Mouse (Mus musculus): ENCODE results near the gene Iars2. TPM values are rescaled to one million over a fixed set of nuclear protein-coding genes. Genes with fewer than 3 reads are reported as not detected.
"Not testable (repeated sequence)": the region's sequence is repeated elsewhere in the genome, so short reads cannot be mapped to it uniquely, and the experiment has no call there.

Gene Iars2
- polyA plus RNA-seq, 1 experiment, result 72.7 TPM

DNA sequence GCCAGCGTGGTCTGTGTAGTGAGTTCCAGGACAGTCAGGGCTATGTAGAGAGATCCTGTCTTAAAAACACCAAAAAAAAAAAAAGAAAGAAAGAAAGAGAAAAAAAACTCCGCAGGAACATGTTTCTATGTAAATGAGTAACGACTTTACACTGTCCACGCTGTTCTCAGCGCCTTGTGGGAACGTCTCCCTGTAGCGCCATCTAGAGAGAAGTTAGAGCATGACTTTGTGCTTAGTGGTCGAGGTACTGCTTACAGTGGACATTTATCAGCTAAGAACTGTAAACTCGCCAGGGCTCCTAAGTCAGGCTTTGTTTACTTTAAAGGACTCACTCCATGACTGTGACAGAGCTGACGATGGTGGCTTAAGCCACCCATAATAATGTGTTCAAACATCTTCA, 17.0 kb upstream of the Iars2 start:
- Histone ChIP-seq H3K27ac (replicated peaks; ENCODE audit: low read depth, low read length) (no peak overlapping the region), H3K4me1 (ENCODE audit: control insufficient read depth, insufficient read depth, insufficient read length, low read length) (no peaks in the 10 kb centered on the region), H3K4me3 (ENCODE audit: insufficient read depth, low read depth, low read length) (no peak overlapping the region)

DNA sequence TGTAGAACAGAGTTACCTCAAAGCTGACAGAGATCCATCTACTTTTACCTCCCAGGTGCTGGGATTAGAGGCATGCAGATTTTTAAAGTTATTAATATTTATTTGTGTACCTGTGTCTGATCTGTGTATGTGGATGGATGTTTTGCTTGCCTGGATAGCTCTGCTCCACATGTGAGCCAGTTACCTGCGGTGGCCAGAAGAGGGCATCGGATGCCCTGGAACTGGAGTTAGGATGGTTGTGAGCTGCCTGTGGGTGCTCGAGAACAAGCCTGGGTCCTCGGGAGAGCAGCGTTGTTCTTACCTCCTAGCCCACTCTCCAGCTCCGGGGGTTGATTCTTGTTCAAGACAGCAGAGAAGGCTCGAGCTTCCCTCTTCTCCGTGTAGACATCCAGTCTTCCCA, 14.2 kb upstream of the Iars2 start:
- no peak overlapping the region for H3K4me3 ChIP-seq (ENCODE audit: insufficient read depth, low read depth, low read length)
- no peak overlapping the region for H3K27ac ChIP-seq (replicated peaks; ENCODE audit: low read depth, low read length)
- H3K4me1 ChIP-seq (ENCODE audit: control insufficient read depth, insufficient read depth, insufficient read length, low read length), result no peaks in the 10 kb centered on the region

DNA sequence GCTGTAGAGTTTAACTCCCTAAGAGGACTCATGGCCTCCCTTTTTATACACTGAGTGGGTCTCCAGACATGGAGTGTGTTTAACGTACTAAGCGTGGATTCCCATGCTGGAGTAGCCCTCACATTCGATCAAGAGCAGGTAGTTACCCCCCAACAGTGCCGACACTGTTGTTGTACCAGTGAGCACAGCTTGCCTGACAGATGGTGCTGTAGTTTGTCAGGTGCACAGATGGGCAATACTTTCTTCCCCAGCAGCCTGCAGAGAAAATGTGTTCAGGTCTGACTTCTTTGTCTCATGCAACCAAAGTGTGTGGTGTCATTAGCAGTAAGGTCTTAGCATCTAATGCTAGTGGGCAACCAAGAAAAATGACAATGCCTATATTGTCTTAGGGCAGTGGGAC, 13.2 kb upstream of the Iars2 start:
- H3K27ac ChIP-seq (replicated peaks; ENCODE audit: low read depth, low read length), result no peak overlapping the region
- H3K4me1 ChIP-seq (ENCODE audit: control insufficient read depth, insufficient read depth, insufficient read length, low read length), result no peaks in the 10 kb centered on the region

DNA sequence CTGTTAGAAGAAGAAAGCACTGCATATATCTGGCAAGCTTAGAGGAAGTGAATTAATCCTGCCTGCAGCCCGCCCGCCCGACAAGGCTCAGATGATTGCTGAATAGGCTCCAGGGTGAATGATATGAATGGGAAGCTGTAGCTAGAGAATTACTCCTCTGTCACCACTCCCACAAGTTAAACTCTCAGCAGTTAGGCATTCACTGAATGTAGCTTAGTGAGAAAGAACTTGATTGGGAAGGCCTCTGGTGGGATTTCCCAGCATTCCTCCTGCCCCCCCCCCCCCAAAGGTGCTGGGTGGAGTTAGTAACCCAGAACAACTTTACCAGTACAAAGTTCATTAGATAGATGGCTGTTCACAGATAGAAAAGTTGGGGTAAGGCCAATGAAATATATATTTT, 7.3 kb upstream of the Iars2 start:
- H3K27ac ChIP-seq (replicated peaks; ENCODE audit: low read depth, low read length), result no peak overlapping the region
- H3K4me3 ChIP-seq (ENCODE audit: insufficient read depth, low read depth, low read length), result no peak overlapping the region
- H3K4me1 ChIP-seq (ENCODE audit: control insufficient read depth, insufficient read depth, insufficient read length, low read length), result peaks cover 5% of the 10 kb centered on the region; the same call in 1 of the 2 replicates

More for the DNA sequence above, 13.2 kb upstream of the Iars2 start:
- H3K4me3 ChIP-seq (ENCODE audit: insufficient read depth, low read depth, low read length), result no peak overlapping the region

DNA sequence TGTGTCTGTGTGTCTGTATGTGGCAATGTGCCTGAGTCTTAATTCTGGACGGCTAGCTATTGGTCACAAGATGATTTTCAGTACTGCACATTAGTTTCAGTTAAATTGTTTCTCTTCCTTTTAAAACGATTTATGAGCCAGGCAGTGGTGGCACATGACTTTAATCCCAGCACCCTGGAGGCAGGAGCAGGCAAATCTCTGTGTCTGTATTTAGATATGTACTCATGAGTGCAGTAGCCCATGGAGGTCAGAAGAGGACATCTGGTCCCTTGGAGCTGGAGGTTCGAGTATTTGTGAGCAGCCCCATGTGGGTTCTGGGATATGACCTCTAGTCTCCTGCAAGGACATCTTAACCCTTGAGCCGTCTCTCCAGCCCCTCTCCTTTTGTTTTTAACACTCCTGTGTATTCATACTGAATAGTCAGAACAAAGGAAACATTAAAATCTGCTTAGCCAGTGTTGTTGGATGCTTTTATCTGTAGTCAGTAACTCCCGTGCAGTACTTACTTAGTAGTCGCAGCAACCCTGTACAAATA, 6.1 kb upstream of the Iars2 start:
- H3K4me1 ChIP-seq (ENCODE audit: control insufficient read depth, insufficient read depth, insufficient read length, low read length), result peaks cover 5% of the 10 kb centered on the region; the same call in 1 of the 2 replicates
- no peak overlapping the region for H3K27ac ChIP-seq (replicated peaks; ENCODE audit: low read depth, low read length)
- H3K4me3 ChIP-seq (ENCODE audit: insufficient read depth, low read depth, low read length), result no peak overlapping the region

DNA sequence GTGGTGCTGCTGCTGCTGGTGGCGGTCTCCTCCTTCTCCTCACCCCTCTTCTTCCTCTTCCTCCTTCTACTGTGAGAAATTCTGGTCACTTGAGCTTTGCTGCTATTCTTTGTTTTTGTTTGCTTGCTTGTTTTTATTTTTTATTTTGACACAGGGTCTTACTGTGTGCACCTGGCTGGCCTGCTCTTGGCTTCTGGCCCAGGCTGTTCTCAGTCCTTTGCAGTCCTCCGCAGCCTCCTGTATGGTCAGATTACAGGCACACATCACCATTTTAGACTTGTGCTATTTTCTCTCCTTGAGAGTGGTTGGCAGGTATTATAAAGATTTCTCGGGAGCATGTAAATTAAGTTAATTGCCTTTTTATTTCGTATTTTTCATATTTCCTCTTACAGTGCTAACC, 4.9 kb upstream of the Iars2 start:
- Histone ChIP-seq H3K4me1 (ENCODE audit: control insufficient read depth, insufficient read depth, insufficient read length, low read length) (peaks cover 5% of the 10 kb centered on the region; the same call in 1 of the 2 replicates), H3K27ac (replicated peaks; ENCODE audit: low read depth, low read length) (no peak overlapping the region), H3K4me3 (ENCODE audit: insufficient read depth, low read depth, low read length) (no peak overlapping the region)

DNA sequence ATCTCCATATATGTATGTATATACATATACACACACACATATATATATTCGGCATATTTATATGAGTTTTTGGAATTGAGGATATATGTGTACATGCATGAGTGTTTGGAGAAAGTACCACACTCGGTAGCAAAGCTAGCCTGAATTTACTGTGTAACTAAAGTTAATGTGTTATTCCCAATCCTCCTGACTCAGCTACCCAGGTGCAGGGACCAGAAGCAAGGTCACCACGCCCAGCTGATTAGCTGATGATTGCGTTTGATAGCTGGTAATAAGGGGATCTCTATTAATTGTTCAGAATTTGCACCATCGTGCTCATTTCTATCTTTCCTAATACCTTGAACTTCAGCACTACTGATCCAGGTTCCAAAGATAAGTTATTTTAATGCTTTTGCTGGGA, 4.5 kb upstream of the Iars2 start:
- peaks cover 5% of the 10 kb centered on the region; the same call in 1 of the 2 replicates for H3K4me1 ChIP-seq (ENCODE audit: control insufficient read depth, insufficient read depth, insufficient read length, low read length)
- H3K27ac ChIP-seq (replicated peaks; ENCODE audit: low read depth, low read length), result no peak overlapping the region
- H3K4me3 ChIP-seq (ENCODE audit: insufficient read depth, low read depth, low read length), result no peak overlapping the region

DNA sequence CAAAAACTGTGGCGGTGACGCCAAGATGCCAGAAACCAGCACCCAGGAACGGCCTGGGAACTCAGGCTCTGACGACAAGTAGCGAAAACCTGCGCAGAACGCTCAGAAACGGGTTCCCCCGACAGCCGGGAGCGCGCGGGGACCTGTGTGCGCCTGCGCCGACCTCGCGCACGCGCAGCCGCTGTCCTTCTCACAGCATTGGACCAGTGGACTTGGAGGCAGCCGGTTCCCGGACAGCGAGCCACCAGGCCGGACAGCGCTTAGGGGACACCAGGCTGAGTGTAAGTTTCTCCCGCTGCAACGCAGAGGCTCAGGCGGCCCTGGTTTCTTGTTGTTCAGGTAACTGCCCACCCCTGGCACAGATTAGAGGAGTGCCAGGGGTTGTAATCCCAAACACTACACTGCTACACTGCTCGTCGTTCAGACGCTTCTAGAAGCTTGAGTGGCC, 2.8 kb upstream of the Iars2 start, which contains the start of gene Bpnt1:
Bpnt1 (plus strand) TSS at position 167 of the 448 bp plus-strand sequence.
- Histone ChIP-seq H3K4me3 (ENCODE audit: insufficient read depth, low read depth, low read length) (peak within 1 kb of the TSS; percentile 98), H3K4me1 (ENCODE audit: control insufficient read depth, insufficient read depth, insufficient read length, low read length) (peaks cover 5% of the 10 kb centered on the region; the same call in 1 of the 2 replicates), H3K27ac (replicated peaks; ENCODE audit: low read depth, low read length) (peak within 1 kb of the TSS; percentile 95)

DNA sequence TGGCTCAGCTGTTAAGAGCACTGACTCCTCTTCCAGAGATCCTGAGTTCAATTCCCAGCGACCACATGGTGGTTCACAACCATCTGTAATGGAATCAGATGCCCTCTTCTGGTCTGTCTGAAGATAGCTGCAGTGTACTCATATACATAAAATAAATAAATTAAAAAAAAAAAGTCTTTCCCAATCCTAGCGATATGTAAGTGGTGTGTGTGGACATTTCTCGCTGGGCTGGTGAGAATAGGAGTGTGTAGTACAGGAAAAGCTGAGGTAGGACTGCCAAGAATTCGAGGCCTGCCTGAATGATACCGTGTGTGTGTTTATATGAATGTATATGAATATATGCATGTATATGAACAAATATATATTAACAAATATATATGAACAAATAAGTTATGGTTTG, 2.2 kb upstream of the Iars2 start:
- no peak overlapping the region for H3K27ac ChIP-seq (replicated peaks; ENCODE audit: low read depth, low read length)
- H3K4me3 ChIP-seq (ENCODE audit: insufficient read depth, low read depth, low read length), result no peak overlapping the region
- H3K4me1 ChIP-seq (ENCODE audit: control insufficient read depth, insufficient read depth, insufficient read length, low read length), result peaks cover 5% of the 10 kb centered on the region; the same call in 1 of the 2 replicates

DNA sequence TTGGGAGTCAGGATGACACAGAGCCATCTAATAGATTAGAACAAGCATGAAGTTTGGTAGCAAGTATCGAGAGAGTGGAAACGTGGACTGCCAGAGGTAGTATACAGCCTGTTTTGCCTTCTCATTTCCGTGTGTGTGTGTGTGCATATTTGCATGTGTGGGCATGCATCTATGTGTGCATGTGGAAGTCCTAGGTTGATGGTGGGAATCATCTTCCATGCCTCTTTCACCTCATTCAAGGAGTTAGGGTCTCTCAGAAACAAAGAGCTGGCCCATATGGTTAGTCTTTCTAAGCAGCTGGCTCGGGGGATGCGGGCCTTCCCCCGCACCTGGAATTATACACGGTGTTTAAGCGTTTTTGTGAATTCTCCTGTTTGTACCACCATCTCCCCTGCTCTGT, 655 bp upstream of the Iars2 start:
- Histone ChIP-seq H3K4me3 (ENCODE audit: insufficient read depth, low read depth, low read length) (no peak overlapping the region), H3K27ac (replicated peaks; ENCODE audit: low read depth, low read length) (no peak overlapping the region), H3K4me1 (ENCODE audit: control insufficient read depth, insufficient read depth, insufficient read length, low read length) (peaks cover 5% of the 10 kb centered on the region; the same call in 1 of the 2 replicates)

DNA sequence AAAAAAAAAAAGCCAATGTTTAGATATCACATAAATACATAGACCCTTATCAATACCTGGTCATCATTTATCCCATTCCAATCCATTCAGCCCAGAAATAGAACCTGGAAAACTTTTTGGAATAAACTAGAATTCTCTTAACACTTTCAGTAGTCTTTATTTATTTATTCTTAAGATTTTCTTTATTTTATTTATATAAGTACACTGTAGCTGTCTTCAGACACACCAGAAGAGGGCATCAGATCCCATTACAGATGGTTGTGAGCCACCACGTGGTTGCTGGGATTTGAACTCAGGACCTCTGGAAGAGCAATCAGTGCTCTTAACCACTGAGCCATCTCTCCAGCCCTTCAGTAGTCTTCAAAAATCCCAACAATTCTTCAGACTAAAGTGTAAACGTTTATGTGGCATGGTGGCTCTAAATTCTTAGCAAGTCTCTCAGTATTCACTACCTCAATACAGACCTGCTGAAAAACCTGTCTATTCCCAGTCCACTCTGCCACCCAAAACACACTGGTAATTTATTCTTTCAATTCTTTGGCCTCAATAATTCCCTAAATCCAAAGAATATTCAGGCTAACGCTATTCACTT, 1.3 kb downstream of the Iars2 start:
- not testable (repeated sequence) for H3K4me1 ChIP-seq (ENCODE audit: control insufficient read depth, insufficient read depth, insufficient read length, low read length); H3K27ac ChIP-seq (replicated peaks; ENCODE audit: low read depth, low read length); H3K4me3 ChIP-seq (ENCODE audit: insufficient read depth, low read depth, low read length)

DNA sequence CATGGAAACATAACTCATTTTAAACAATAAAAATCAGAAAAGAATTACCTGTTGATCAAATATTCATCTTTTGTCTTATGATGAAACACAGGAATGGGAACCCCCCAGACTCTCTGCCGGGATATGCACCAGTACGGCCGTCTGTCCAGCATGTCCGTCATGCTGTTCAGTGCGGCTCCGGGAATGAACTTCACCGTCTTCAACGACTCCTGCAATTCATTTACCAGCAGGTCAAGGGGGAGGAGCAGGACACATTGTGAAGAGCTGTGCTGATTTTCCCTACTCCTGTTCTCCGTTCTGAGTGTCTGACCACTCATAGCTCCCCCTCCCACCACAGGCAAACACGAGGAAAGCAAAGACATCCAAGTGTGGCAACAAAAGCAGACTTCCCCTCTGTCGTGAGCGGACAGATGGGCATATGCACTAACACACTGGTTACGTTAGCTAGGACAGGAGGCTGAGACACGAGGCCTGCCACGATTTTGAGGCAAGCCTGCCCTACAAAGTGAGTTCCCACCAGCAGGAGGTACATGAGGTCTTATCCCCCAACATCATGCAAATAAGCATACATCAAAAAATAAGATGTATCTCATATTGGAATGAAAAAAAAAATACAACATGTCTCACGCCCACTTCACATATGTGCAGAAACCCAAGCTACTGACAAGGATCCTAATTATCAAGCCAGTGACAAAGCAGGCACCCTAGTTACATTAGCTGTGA, 13.2 kb downstream of the Iars2 start:
- no peaks in the 10 kb centered on the region for H3K4me1 ChIP-seq (ENCODE audit: control insufficient read depth, insufficient read depth, insufficient read length, low read length)
- H3K27ac ChIP-seq (replicated peaks; ENCODE audit: low read depth, low read length), result no peak overlapping the region
- H3K4me3 ChIP-seq (ENCODE audit: insufficient read depth, low read depth, low read length), result no peak overlapping the region

DNA sequence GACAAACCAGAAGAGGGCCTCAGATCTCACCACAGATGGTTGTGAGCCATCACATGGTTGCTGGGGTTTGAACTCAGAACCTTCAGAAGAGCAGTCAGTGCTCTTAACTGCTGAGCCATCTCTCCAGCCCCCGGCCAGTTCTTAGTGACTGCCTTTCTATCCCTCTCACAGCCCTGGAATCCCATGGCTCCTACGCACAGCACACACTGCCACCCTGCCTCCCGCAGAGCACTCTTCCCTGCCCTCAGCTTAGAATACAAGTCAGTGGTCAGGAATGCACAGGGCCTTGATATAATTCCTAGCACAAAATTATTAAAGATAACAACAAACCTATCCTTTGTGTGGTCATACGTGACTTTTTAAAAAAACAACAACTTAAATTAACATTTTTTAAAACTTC, 14.7 kb downstream of the Iars2 start:
- Histone ChIP-seq H3K4me1 (ENCODE audit: control insufficient read depth, insufficient read depth, insufficient read length, low read length) (no peaks in the 10 kb centered on the region), H3K4me3 (ENCODE audit: insufficient read depth, low read depth, low read length) (no peak overlapping the region), H3K27ac (replicated peaks; ENCODE audit: low read depth, low read length) (no peak overlapping the region)

DNA sequence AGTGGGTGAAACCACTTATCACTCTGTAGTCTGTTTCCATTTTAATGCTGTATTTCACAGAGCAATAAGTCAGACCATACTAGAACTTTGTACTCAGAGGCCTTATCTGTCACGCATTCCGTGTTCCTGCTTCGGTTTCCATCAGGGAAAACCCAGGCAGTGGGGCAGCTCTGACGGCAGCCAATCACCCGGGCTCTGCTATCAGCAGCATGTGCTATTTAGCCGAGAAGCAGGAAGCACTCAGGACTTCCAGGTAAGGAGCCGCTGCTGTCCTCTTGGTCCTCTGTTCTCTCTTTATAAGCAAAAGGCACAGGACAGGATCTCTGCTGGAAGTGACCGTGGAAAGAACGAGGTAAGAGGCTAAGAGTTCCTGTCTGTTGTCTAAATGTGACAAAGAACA, 17.2 kb downstream of the Iars2 start:
- Histone ChIP-seq H3K4me1 (ENCODE audit: control insufficient read depth, insufficient read depth, insufficient read length, low read length) (no peaks in the 10 kb centered on the region; the same call in 1 of the 2 replicates), H3K27ac (replicated peaks; ENCODE audit: low read depth, low read length) (no peak overlapping the region), H3K4me3 (ENCODE audit: insufficient read depth, low read depth, low read length) (no peak overlapping the region)

DNA sequence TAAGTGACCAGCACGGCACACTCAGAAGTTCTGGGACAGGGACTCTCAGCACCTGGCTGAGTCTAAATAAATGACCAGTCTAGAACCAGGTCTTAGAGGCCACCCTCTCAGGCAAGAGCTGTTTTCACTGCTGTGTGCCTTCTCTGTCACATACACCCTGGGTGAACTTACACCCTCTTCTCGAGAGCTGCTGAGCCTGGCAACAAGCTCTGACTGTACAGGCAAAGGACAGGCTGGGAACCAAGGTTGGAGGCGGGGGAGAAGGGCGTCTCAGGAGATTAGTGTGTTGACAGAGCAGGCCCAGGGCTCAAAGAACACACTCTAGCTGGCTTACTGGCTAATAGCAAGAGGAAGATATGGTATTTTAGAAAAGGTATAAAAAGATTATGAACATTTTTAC, 20.3 kb downstream of the Iars2 start:
- Histone ChIP-seq H3K27ac (replicated peaks; ENCODE audit: low read depth, low read length) (peak overlapping the region; percentile 83), H3K4me3 (ENCODE audit: insufficient read depth, low read depth, low read length) (peak overlapping the region; percentile 6; the same call in 1 of the 2 replicates), H3K4me1 (ENCODE audit: control insufficient read depth, insufficient read depth, insufficient read length, low read length) (no peaks in the 10 kb centered on the region; the same call in 1 of the 2 replicates)

Data from brown adipose tissue, adult 24 weeks (tissue).